Mouse (Mus musculus): ENCODE measurements around the gene Gys1. TPM values are rescaled to one million over a fixed set of nuclear protein-coding genes. Genes with fewer than 3 reads are reported as not detected.
"Not testable (repeated sequence)": the region's sequence is repeated elsewhere in the genome, so short reads cannot be mapped to it uniquely, and the experiment has no call there.

Gene Gys1
- polyA plus RNA-seq (2015; fragmentation: Nextera tagmentation; extraction: Ambion mirVana): 111 and 113 TPM in 2 replicates

DNA sequence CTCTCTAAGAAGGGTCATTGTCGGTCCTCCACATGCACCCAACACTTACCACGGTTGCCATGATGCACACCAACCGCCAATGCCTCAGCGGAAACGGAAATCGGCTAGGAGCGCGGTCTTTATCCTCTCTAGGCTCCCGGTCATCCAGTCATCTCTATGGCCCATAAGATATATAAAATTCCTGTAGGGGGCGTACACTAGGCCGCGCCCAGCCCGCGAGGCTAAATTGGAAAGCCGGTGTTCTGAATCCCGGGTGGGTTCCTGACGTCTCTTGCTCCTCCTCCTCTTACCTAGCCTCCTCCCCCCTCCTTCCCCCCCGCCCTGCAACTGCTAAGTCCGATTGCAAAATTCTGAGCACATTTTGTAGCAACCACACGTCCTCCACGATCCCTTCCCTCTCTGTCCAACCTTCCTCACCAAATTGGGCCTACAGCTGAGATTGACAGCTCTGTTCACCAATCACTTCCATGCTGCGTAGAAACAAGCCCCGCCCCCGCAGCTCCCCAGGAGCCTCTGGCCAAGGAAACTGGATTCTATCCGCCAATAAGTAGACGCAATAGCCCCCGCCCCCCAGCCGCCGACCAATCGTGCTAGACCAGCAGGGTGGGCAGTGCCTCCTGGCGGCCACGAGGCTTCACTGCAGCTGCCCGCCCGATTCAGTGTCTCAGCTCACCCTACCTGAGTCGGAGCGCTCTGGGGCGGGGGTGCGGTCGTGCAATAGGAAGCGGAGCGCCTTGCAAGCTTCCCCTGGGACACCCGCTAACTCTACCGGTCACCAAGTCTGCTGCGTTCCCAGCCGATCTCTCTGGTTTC is at the start of gene Gys1:
TSS of gene Gys1 (plus strand) at position 642 of the 813 bp plus-strand sequence.
- no peaks in the 10 kb centered on the region for H3K9me3 ChIP-seq (replicated peaks)
- WGBS: under 1% methylated on average over 45 of the region's 45 CpGs
- peaks cover 44% of the 10 kb centered on the region for H3K4me1 ChIP-seq (replicated peaks)
- peaks cover 23% of the 10 kb centered on the region for H3K36me3 ChIP-seq
- H3K4me2 ChIP-seq: peak within 1 kb of the TSS; percentile 94
- H3K27ac ChIP-seq: peak within 1 kb of the TSS; percentile 91
- peak within 1 kb of the TSS; percentile 80 for H3K4me3 ChIP-seq
- H3K9ac ChIP-seq: peak within 1 kb of the TSS; percentile 88
- no peaks in the 10 kb centered on the region for H3K27me3 ChIP-seq
- ATAC-seq (replicated peaks; ENCODE audit: insufficient number of reproducible peaks, insufficient read depth, low FRiP score, low read depth): peak; percentile 96

DNA sequence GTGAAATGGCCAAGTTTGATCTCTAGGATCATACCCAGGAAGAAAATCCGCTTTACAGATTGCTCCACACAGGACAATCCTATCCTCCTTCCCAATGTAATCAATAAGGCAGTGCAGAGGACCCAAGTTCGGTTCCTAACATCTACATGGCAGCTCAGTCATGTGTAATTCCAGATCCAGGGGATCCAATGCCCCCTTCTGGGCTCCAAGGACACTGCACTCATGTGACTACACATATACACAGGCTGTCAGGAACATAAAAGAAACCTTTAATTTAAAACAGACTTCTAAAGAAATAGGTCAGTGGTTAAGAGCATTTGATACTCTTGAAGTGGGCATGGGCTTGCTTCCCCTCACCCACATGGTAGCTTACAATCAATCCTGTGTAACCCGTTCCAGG is 48.6 kb upstream of the Gys1 start:
- Histone ChIP-seq H3K4me2 (no peak overlapping the region), H3K4me3 (no peak overlapping the region), H3K9me3 (replicated peaks) (no peaks in the 10 kb centered on the region)

DNA sequence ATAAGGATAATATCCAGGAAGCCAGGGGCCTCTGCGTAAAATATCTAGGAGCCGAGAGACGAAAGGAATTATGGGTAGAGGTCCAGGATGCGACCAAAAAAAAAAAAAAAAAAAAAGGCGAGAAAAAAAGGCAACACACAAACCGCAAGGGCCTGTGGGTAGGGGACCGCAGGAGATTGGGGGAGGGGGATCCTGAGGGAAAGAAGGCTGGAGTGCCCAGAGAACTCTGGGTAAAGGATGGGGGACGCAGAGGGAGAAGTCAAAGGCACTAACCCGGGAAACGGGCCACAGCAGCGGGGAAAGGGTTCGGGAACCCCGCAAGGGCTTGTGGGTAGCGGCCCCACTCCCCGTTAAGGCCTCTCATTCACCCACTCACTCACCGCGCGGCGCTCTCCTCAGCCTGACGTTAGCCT is 39.5 kb upstream of the Gys1 start:
- Histone ChIP-seq H3K4me3 (peak overlapping the region; percentile 78), H3K36me3 (peaks cover 24% of the 10 kb centered on the region), H3K27ac (peak overlapping the region; percentile 95), H3K4me2 (peak overlapping the region; percentile 82), H3K9ac (peak overlapping the region; percentile 84), H3K4me1 (replicated peaks) (peaks cover 22% of the 10 kb centered on the region), H3K9me3 (replicated peaks) (no peaks in the 10 kb centered on the region), H3K27me3 (no peaks in the 10 kb centered on the region)
- peak; percentile 72 for ATAC-seq (replicated peaks; ENCODE audit: insufficient number of reproducible peaks, insufficient read depth, low FRiP score, low read depth)
- WGBS: under 1% methylated on average over 19 of the region's 20 CpGs

More for the DNA sequence above, 48.6 kb upstream of the Gys1 start:
- 91% methylated on average over 3 of the region's 3 CpGs for WGBS
- H3K27ac ChIP-seq: no peak overlapping the region
- 0 out of 2 replicates have a peak, but pooled peaks cover 7% of the 10 kb centered on the region for H3K4me1 ChIP-seq (replicated peaks)
- H3K36me3 ChIP-seq: peaks cover 97% of the 10 kb centered on the region
- no peak for ATAC-seq (replicated peaks; ENCODE audit: insufficient number of reproducible peaks, insufficient read depth, low FRiP score, low read depth)
- no peaks in the 10 kb centered on the region for H3K27me3 ChIP-seq
- H3K9ac ChIP-seq: no peak overlapping the region

DNA sequence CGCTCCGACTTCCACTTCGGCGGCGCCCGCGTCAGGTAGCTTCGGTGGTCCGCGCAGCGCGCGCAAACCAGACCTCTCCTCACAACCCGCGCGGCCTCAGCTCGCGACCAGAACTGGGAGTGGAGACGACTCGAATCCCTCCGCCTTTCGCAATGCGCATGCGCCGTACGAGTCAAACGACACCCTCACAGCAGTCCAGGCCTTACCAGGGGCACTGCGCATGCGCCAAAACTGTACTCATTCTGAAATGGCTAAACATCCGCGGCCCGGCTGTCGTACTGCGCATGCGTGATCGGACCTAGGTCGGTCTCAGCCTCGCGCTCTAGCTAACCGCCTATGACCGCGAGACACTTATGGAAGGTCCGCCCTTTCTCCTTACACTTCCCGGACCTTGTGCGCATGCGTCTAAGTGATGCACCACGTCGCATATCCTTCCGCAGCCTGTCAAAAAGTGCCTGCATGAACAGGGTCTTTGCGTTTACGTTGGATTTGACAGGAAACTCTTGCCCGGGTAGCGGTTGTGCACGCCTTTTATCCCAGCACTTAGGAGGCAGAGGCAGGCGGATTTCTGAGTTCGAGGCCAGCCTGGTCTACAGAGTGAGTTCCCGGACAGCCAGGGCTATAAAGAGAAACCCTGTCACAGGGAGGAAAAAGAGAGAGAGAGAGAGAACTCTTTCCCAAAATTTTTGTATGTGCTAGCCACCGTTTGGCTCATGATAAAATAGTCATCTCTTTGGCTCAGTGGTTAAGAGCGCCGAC is 38.9 kb upstream of the Gys1 start, which contains the start of gene Snrnp70:
TSS of gene Snrnp70 (minus strand) at position 165 of the 759 bp plus-strand sequence.
- Histone ChIP-seq H3K4me2 (peak within 1 kb of the TSS; percentile 82), H3K4me1 (replicated peaks) (peaks cover 22% of the 10 kb centered on the region), H3K27ac (peak within 1 kb of the TSS; percentile 95), H3K27me3 (no peaks in the 10 kb centered on the region), H3K9ac (peak within 1 kb of the TSS; percentile 84), H3K4me3 (peak within 1 kb of the TSS; percentile 78), H3K9me3 (replicated peaks) (no peaks in the 10 kb centered on the region), H3K36me3 (peaks cover 18% of the 10 kb centered on the region)
- peak; percentile 98 for ATAC-seq (replicated peaks; ENCODE audit: insufficient number of reproducible peaks, insufficient read depth, low FRiP score, low read depth)
- WGBS: under 1% methylated on average over 60 of the region's 60 CpGs

DNA sequence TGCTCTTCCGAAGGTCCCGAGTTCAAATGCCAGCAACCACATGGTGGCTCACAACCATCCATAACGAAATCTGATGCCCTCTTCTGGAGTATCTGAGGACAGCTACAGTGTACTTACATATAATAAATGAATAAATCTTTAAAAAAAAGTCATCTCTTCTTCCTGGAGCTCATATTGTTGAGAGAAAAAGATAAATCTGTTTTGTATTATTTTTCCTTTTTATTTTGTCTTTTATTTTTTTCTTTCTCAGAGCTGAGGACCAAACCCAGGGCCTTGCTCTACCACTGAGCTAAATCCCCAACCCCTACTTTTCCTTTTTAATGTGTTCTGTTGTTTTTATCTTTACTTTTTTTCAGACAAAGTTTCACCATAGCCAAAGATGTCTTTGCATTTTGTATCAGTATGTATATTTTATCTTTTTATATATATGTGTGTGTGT is 38.3 kb upstream of the Gys1 start:
- peaks cover 22% of the 10 kb centered on the region for H3K4me1 ChIP-seq (replicated peaks)
- not testable (repeated sequence) for H3K9me3 ChIP-seq (replicated peaks); H3K27me3 ChIP-seq
- H3K4me3 ChIP-seq: peak overlapping the region; percentile 57
- H3K27ac ChIP-seq: peak overlapping the region; percentile 88
- H3K9ac ChIP-seq: peak overlapping the region; percentile 55
- ATAC-seq (replicated peaks; ENCODE audit: insufficient number of reproducible peaks, insufficient read depth, low FRiP score, low read depth): peak; percentile 19; the same call in 1 of the 2 replicates
- peaks cover 14% of the 10 kb centered on the region for H3K36me3 ChIP-seq
- H3K4me2 ChIP-seq: peak overlapping the region; percentile 78
- 2% methylated on average over 3 of the region's 3 CpGs for WGBS

DNA sequence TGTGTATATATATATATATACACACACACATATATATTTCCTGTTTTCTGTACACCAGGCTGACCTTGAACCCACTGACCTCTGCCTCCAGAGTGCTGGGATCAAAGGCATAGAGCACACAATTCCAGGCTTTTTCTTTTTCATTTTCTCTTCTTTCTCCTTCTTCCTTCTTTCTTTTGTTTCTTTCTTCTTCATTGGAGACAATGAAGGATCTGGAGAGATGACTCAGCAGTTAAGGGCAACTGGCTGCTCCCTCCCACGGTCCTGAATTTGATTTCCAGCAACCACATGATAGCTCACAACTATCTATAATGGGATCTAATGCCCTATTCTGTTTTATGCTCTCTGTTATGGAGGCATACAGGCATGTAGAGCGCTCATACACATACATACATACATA is 37.9 kb upstream of the Gys1 start:
- Histone ChIP-seq H3K4me3 (no peak overlapping the region), H3K4me1 (replicated peaks) (peaks cover 22% of the 10 kb centered on the region), H3K27ac (no peak overlapping the region), H3K27me3 (no peaks in the 10 kb centered on the region), H3K4me2 (no peak overlapping the region), H3K9me3 (replicated peaks) (no peaks in the 10 kb centered on the region), H3K36me3 (peaks cover 10% of the 10 kb centered on the region), H3K9ac (no peak overlapping the region)
- 75% methylated on average over 2 of the region's 2 CpGs for WGBS
- ATAC-seq (replicated peaks; ENCODE audit: insufficient number of reproducible peaks, insufficient read depth, low FRiP score, low read depth): no peak

DNA sequence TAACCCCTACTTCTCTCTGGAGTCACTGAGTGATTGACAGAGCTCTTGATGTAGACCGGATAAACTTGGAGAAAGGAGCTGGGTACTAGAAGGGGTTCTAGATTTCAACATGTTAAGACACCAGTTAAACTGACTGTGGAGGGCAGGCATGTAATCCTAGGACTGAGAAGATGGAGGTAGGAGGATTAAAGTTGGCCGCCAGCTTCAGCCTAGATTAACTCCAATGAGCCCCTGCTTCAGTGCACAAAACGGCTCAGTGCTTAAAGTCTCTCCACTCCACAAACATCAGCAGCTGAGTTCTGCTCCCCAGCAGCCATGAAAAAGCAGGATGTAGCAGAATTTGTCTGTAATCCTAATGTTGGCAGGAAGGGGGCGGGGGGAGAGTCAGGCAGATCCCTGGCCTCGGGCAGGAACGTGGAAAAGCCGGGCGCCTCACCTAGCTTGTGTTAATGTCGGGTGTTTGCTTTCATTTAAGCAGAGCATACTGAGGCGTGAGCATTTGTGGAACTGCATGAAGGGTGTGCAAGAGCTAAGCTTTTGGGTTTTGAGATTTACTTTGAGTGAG is 33.0 kb upstream of the Gys1 start:
- 71% methylated on average over 10 of the region's 10 CpGs for WGBS
- no peaks in the 10 kb centered on the region for H3K9me3 ChIP-seq (replicated peaks)
- no peak overlapping the region for H3K27ac ChIP-seq
- H3K4me1 ChIP-seq (replicated peaks): peaks cover 15% of the 10 kb centered on the region
- no peak overlapping the region for H3K4me3 ChIP-seq
- H3K4me2 ChIP-seq: no peak overlapping the region
- H3K36me3 ChIP-seq: no peaks in the 10 kb centered on the region
- H3K9ac ChIP-seq: no peak overlapping the region
- no peak for ATAC-seq (replicated peaks; ENCODE audit: insufficient number of reproducible peaks, insufficient read depth, low FRiP score, low read depth)
- peaks cover 18% of the 10 kb centered on the region for H3K27me3 ChIP-seq

DNA sequence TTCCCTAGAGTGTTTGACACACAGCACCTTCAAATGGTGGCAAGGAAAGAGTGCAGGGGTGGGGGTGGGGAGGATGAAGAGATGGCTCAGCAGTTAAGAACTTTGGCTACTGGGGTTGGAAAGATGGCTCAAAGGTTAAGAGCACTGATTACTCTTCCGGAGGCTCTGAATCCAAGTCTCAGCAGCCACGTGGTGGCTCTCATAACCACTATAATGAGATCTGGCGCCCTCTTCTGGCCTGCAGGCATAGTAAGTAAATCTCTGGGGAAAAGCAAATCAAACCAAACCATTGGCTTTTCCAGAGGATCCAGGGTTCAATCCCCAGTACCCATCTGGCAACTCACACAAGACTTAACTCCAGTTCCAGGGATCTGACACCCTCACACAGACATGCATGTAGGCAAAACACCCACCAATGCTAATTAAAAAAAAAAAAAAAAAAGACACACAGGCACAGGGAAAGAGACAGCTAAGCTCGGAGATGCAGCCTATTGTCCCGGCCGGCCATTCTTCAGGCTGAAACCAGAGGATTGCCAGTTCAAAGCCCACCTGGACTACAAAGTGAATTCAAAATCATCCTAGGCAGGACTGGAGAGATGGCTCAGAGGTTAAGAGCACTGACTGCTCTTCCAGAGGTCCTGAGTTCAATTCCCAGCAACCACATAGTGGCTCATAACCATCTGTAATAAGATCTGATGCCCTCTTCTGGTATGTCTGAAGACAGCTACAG is 30.9 kb upstream of the Gys1 start:
- no peaks in the 10 kb centered on the region for H3K36me3 ChIP-seq
- H3K4me3 ChIP-seq: no peak overlapping the region
- H3K9me3 ChIP-seq (replicated peaks): no peaks in the 10 kb centered on the region
- peaks cover 39% of the 10 kb centered on the region for H3K27me3 ChIP-seq
- peaks cover 18% of the 10 kb centered on the region for H3K4me1 ChIP-seq (replicated peaks)
- ATAC-seq (replicated peaks; ENCODE audit: insufficient number of reproducible peaks, insufficient read depth, low FRiP score, low read depth): no peak
- H3K9ac ChIP-seq: no peak overlapping the region
- no peak overlapping the region for H3K27ac ChIP-seq
- WGBS: 43% methylated on average over 6 of the region's 6 CpGs
- H3K4me2 ChIP-seq: no peak overlapping the region

DNA sequence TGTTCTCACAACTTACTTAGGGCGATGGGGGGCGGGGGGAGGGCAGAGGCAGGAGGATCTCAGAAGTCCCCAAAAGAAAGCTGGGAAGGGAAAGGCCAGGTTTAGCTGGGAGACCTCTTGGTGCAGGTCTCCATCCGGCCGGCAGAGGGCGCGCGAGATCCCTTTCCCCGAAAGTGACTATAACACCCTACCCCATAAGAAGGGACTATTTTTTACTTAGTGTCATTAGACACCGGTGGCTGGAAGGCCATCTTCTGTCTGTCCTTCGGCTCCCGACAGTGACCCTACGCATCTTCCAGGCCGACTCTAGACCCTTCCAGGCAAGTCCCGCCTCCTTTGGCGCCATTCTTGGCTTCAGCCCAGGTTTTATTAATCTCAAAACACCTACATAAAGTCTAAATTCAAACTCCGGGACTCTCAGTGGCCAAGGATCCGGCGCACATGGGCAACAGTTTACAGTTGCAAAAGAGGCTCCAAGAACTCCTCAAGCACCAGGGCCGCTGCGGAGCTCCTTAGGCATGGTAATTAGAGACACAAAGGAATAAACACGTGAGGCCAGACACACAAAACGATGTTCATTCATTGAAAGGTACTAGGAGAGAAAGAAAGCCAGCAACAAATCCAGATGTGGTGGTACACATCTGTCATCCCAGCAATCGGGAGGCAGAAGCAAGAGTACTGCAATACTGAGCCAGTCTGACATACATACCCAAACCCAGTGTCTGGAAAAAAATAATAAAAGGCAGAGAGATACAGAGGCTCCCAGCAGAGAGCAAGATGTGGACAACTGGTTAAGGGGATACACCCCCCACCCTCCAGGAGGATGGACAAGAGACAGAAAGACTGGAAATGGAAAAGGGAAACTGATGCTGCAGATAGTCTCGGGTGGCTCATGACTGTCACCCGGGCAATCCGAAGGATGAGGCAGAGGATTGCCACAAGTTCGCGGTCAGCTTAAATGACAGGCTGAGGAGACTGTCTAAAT is 29.3 kb upstream of the Gys1 start, which contains the start of gene Kcna7:
TSS of gene Kcna7 (plus strand) at position 563 of the 985 bp plus-strand sequence.
- Histone ChIP-seq H3K9me3 (replicated peaks) (no peaks in the 10 kb centered on the region), H3K4me2 (peak within 1 kb of the TSS; percentile 83), H3K27me3 (peaks cover 55% of the 10 kb centered on the region), H3K27ac (no peak within 1 kb of the TSS), H3K4me3 (peak within 1 kb of the TSS; percentile 55), H3K4me1 (replicated peaks) (peaks cover 18% of the 10 kb centered on the region), H3K36me3 (no peaks in the 10 kb centered on the region), H3K9ac (peak within 1 kb of the TSS; percentile 40)
- no peak; the same call in 1 of the 2 replicates for ATAC-seq (replicated peaks; ENCODE audit: insufficient number of reproducible peaks, insufficient read depth, low FRiP score, low read depth)
- WGBS: 11% methylated on average over 28 of the region's 28 CpGs
